Mouse (Mus musculus) heart, embryonic 14.5 days (tissue): ENCODE data around the gene Hus1b. TPM values are rescaled to one million over a fixed set of nuclear protein-coding genes. Genes with fewer than 3 reads are reported as not detected.

Source experiments
- ATAC-seq: fragments of 200-750 bp; cut with Nextera tagmentation; 2 replicates; pipeline ENCODE4 v1.8.0; 2017; ENCODE audit warnings: low read depth, moderate TSS enrichment; ENCODE audit not compliant: insufficient number of reproducible peaks, insufficient read depth, low FRiP score
- H3K27ac ChIP-seq, 2 experiments: fragments of 200-500 bp in 1 of 2; fragments of 300-500 bp in 1 of 2; sonication (generic) in 1 of 2; replicated peaks in 1 of 2; 2 replicates each; pipeline ENCODE4 v1.5.1; 2012 to 2014; ENCODE audit warnings: low read depth in 2 of 2, low read length in 2 of 2, control low read depth in 1 of 2, mild to moderate bottlenecking in 1 of 2, mixed read lengths in 1 of 2; ENCODE audit not compliant: control insufficient read depth in 1 of 2, insufficient read depth in 1 of 2
- H3K27me3 ChIP-seq: fragments of 300-500 bp; sonication (generic); 2 replicates; pipeline ENCODE4 v1.6.1; 2014; ENCODE audit warnings: mild to moderate bottlenecking, low read length, control low read depth; ENCODE audit not compliant: control insufficient read depth, insufficient read depth
- H3K36me3 ChIP-seq: fragments of 300-500 bp; sonication (generic); 2 replicates; pipeline ENCODE4 v1.6.1; 2014; ENCODE audit warnings: mild to moderate bottlenecking, control low read depth, low read length, mixed read lengths; ENCODE audit not compliant: control insufficient read depth, insufficient read depth
- H3K4me1 ChIP-seq, 2 experiments: fragments of 200-500 bp in 1 of 2; fragments of 300-500 bp in 1 of 2; sonication (generic) in 1 of 2; 2 replicates each; pipeline ENCODE4 v1.6.1; 2012 to 2014; ENCODE audit warnings: low read length in 2 of 2, control low read depth in 1 of 2, mixed read lengths in 1 of 2; ENCODE audit not compliant: control insufficient read depth in 2 of 2, insufficient read depth in 2 of 2
- H3K4me2 ChIP-seq: fragments of 300-500 bp; sonication (generic); 2 replicates; pipeline ENCODE4 v1.6.1; 2014; ENCODE audit warnings: mild to moderate bottlenecking, low read length
- H3K4me3 ChIP-seq, 2 experiments: fragments of 200-500 bp in 1 of 2; fragments of 300-500 bp in 1 of 2; sonication (generic) in 1 of 2; 2 replicates each; pipeline ENCODE4 v1.5.1; 2012 to 2014; ENCODE audit warnings: low read length in 2 of 2, mild to moderate bottlenecking in 2 of 2, control low read depth in 1 of 2, low read depth in 1 of 2, moderate library complexity in 1 of 2; ENCODE audit not compliant: control insufficient read depth in 1 of 2, insufficient read depth in 1 of 2
- H3K9ac ChIP-seq: fragments of 300-500 bp; sonication (generic); 2 replicates; pipeline ENCODE4 v1.6.1; 2014; ENCODE audit warnings: mild to moderate bottlenecking, low read length
- H3K9me3 ChIP-seq: fragments of 300-500 bp; sonication (generic); 2 replicates; pipeline ENCODE4 v1.6.1; 2016; ENCODE audit warnings: low read length, control low read depth; ENCODE audit not compliant: control insufficient read depth
- WGBS: fragments of 180-500 bp; shearing (Covaris S2); extraction: QIAGEN DNeasy Blood & Tissue Kit; methylation state at CpG from one replicate; pipeline ENCODE4 v1.1.7; 2014; 5-methylcytosine and 5-hydroxymethylcytosine counted together
- polyA plus RNA-seq: library from polyadenylated mRNA; unstranded; fragments of >200 nt; fragmentation: Nextera tagmentation; extraction: Ambion mirVana; gene quantifications from 2 replicates; pipeline ENCODE4 v1.2.1, GENCODE M21; 2014

Hus1b gene
- polyA plus RNA-seq, result not detected in 2 replicates

DNA sequence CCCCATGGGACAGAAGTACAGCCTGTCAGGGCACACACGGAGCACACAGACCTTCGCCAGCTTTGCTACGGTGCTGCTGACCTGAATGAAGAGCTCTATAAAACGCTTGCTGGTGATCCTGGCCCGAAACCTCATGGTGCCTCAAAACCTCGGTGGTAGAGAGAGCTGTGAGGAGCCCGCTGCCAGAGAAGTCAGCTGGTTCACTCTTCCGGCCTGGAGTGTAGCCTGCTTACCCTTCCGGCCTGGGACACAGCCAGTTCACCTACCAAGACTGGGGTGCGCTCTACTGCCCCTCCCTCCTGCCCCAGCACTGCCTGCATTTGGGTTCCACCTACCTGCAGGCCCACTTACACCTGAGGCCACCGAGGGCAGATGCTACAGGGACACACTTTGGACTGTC, at the start of gene Hus1b:
Gene Hus1b (minus strand): TSS at position 220 of the 400 bp plus-strand sequence.
- H3K4me3 ChIP-seq, result no peak within 1 kb of the TSS
- H3K4me2 ChIP-seq, result no peak within 1 kb of the TSS
- H3K4me1 ChIP-seq, result peaks cover 6 to 17% of the 10 kb centered on the region in 2 experiments; a peak in 3 of 4 replicates
- no peak within 1 kb of the TSS for H3K27ac ChIP-seq
- no peak for ATAC-seq
- no peaks in the 10 kb centered on the region for H3K27me3 ChIP-seq
- H3K36me3 ChIP-seq, result no peaks in the 10 kb centered on the region
- WGBS, result 89% methylated on average over 11 of the region's 11 CpGs
- H3K9ac ChIP-seq, result no peak within 1 kb of the TSS
- H3K9me3 ChIP-seq, result no peaks in the 10 kb centered on the region

DNA sequence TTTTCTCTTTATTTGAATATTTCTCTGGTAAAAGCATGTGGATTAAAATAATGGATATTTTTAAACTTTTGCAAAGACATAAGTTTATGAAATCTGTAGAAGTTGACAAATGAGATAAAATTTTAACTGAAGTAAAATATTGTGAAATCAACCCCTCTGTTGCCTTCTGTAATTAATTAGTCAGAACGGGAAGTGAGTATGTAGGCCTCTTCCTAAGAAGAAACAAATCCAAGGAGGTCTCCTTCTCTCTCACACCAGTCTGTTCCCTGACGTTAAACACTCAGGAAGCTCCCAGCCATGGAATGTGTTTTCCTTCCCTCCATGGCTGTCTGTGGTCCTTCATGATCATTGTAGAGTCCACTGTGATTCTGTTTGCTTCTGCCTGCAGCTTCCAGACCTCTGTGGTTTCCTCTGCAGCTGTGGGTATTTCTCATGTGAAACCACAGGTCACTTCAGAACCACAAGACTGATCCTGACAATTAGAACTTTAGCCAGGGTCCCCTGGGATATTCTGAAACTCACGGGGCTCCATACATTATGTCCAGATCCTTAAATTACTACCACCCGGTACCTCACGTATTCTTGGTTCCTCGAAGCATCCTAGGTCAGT, 46.8 kb upstream of the Hus1b start:
- Histone ChIP-seq H3K9me3 (no peaks in the 10 kb centered on the region), H3K27ac (no peak overlapping the region), H3K4me3 (no peak overlapping the region), H3K4me2 (no peak overlapping the region), H3K27me3 (no peaks in the 10 kb centered on the region), H3K36me3 (no peaks in the 10 kb centered on the region), H3K9ac (no peak overlapping the region), H3K4me1 (no peaks in the 10 kb centered on the region)
- no peak for ATAC-seq
- 70% methylated on average over 6 of the region's 6 CpGs for WGBS

DNA sequence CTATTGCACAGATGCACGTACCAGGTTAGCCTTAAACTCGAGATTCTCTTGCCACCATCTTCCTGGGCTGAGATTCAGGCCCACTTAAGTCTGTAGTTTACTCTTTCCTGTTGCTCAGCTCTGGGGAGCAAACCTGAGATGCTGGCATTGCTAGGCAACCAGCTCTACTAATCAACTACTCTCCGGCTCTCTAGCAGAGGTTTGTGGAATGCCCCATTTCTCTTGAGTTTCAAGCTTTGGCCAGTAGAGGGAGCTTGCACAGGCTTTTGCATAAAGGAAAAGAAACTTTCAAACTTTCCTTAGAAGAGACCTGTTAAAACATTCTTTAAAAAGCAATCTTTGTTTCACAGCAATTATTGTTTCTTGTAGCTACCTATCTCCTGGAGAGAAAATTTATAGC, 46.3 kb upstream of the Hus1b start:
- H3K4me3 ChIP-seq, result no peak overlapping the region
- no peaks in the 10 kb centered on the region for H3K9me3 ChIP-seq
- H3K27ac ChIP-seq, result no peak overlapping the region
- no peak for ATAC-seq
- H3K4me2 ChIP-seq, result no peak overlapping the region
- no peaks in the 10 kb centered on the region for H3K27me3 ChIP-seq
- H3K4me1 ChIP-seq, result no peaks in the 10 kb centered on the region
- H3K36me3 ChIP-seq, result no peaks in the 10 kb centered on the region
- WGBS, result 38% methylated on average over 3 of the region's 3 CpGs
- H3K9ac ChIP-seq, result no peak overlapping the region

DNA sequence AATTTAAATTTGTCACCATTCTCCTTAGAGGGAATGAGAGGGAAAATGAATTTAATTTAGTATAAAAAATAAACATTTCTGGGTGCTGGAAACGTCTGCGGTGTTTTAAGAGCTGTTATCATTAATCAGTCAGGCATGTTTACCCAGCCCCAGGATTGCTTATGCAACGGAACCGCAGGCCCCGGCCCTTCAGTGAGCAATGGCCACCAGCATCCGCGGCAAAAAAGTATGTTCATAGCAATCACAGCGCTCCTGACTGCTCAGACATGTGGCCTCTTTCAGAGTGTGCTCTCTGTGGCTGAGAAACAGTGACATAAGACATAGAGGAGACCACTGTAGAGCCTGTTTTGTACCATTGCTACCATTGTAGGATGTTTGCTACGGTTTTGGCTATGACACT, 42.7 kb upstream of the Hus1b start:
- no peak overlapping the region for H3K9ac ChIP-seq
- no peak overlapping the region for H3K4me3 ChIP-seq
- H3K4me2 ChIP-seq, result no peak overlapping the region
- peaks cover 4% of the 10 kb centered on the region in 2 experiments; a peak in 2 of 4 replicates for H3K4me1 ChIP-seq
- H3K27me3 ChIP-seq, result no peaks in the 10 kb centered on the region
- no peaks in the 10 kb centered on the region for H3K36me3 ChIP-seq
- WGBS, result 66% methylated on average over 9 of the region's 9 CpGs
- no peak for ATAC-seq
- H3K27ac ChIP-seq, result no peak overlapping the region
- H3K9me3 ChIP-seq, result no peaks in the 10 kb centered on the region

DNA sequence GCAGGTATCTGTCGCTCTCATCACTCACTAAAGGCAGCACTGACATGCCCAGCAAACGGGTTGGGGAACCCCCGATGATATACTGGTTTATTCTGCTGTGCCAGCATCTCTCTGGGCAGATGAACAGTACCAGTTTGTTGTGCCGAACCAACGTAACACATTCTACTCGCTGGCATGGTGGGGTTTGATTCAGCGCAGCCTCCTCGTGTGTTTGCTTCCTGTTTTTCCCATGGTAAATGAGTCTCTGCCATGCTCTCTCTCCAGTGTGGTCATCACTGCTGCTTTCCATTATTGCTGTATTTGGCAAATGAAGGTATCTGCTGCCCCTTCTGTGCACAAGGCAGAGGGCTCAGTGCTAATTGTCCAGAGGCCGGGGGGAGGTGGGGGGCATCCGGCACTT, 42.2 kb upstream of the Hus1b start:
- Histone ChIP-seq H3K4me3 (no peak overlapping the region), H3K4me2 (no peak overlapping the region), H3K4me1 (peaks cover 4 to 6% of the 10 kb centered on the region in 2 experiments; a peak in 2 of 4 replicates), H3K27ac (no peak overlapping the region), H3K36me3 (no peaks in the 10 kb centered on the region), H3K27me3 (no peaks in the 10 kb centered on the region), H3K9ac (no peak overlapping the region), H3K9me3 (no peaks in the 10 kb centered on the region)
- WGBS, result 80% methylated on average over 10 of the region's 10 CpGs
- ATAC-seq, result no peak

DNA sequence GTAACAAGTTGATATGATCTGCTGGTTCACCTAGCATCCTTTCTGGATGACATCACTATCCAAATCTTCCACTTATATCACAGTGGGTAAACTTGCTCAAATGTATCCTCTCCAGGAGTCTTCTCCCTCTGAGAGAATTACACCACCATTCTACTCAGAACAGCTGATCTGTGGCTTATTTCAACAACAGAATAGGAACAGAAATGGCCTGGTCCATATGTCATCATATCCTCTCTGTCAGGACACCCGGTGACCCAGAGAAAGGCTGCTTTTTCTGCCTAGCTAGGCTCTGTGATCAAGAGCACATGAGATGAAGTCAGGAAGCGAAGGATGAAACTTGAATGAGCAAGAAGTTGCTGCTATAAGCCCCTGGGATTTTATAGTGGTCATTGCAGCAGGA, 40.1 kb upstream of the Hus1b start:
- Histone ChIP-seq H3K4me1 (peaks cover 4 to 6% of the 10 kb centered on the region in 2 experiments; a peak in 2 of 4 replicates), H3K27me3 (no peaks in the 10 kb centered on the region), H3K4me2 (no peak overlapping the region), H3K9ac (no peak overlapping the region), H3K27ac (no peak overlapping the region), H3K9me3 (no peaks in the 10 kb centered on the region), H3K36me3 (no peaks in the 10 kb centered on the region), H3K4me3 (no peak overlapping the region)
- ATAC-seq, result no peak
- 82% methylated on average over 2 of the region's 2 CpGs for WGBS

DNA sequence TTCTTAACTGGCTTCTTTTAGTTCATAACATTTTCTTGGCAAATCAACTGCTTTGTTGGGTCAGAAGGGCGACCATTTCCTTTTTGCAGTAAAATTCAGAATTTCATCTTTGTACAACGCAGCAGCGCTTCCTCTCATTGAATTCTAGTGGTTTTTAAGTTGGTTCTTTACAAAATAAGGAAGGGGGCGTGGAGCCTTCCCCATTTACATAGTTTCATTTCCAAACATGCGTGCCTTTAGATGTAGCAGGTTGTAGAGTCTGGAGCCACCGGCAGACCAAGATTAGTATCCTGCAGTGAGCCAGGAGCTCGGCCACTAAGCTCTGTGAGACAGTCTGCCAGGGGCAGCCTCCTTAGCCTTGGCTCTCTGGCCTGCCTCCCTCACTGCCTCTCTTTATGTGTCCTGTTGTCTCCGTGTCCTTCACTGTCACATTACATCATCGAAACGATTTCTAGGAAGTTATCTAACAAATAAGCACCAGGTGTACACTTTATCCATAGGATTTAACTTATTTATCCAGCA, 39.4 kb upstream of the Hus1b start:
- no peak overlapping the region for H3K4me2 ChIP-seq
- H3K4me1 ChIP-seq, result peaks cover 4 to 6% of the 10 kb centered on the region in 2 experiments; a peak in 2 of 4 replicates
- no peaks in the 10 kb centered on the region for H3K36me3 ChIP-seq
- no peak overlapping the region for H3K27ac ChIP-seq
- H3K4me3 ChIP-seq, result no peak overlapping the region
- H3K27me3 ChIP-seq, result no peaks in the 10 kb centered on the region
- no peak overlapping the region for H3K9ac ChIP-seq
- ATAC-seq, result no peak
- H3K9me3 ChIP-seq, result no peaks in the 10 kb centered on the region
- WGBS, result 74% methylated on average over 10 of the region's 10 CpGs
